Mouse (Mus musculus): ENCODE data around the gene Dmrtb1.

GRCm38 (mm10) chr4:107687127-107687526, 3.1 kb upstream of the Dmrtb1 start:
- TF ChIP-seq POLR2A (IDR thresholded peaks at IDR 0.05; ENCODE audit: extremely low read depth, insufficient read depth, low read length), result no peak
- TF ChIP-seq CTCF (IDR thresholded peaks at IDR 0.05; ENCODE audit: low read depth, low read length), result no peak

All from liver, adult 2 months (tissue).